Mouse (Mus musculus) limb, embryonic 14.5 days (tissue): Measurements from ENCODE around the gene Sh2b2. TPM values are rescaled to one million over a fixed set of nuclear protein-coding genes. Genes with fewer than 3 reads are reported as not detected.
"Not testable (repeated sequence)": the region's sequence is repeated elsewhere in the genome, so short reads cannot be mapped to it uniquely, and the experiment has no call there.

Experiments
- ATAC-seq: fragments of 200-750 bp; cut with Nextera tagmentation; 2 replicates; pipeline ENCODE4 v1.8.0; 2017; ENCODE audit warnings: low read depth, moderate number of reproducible peaks, moderate TSS enrichment; ENCODE audit not compliant: low FRiP score
- DNase-seq: peaks from one replicate; pipeline ENCODE4 v3.0.0-alpha.2; 2015; ENCODE audit warnings: low spot score
- H3K27ac ChIP-seq: fragments of 300-500 bp; sonication (generic); replicated peaks from 2 replicates; pipeline ENCODE4 v1.5.1; 2014; ENCODE audit warnings: low read depth, mild to moderate bottlenecking, low read length, moderate library complexity, mixed read lengths
- H3K27me3 ChIP-seq: fragments of 300-500 bp; sonication (generic); 2 replicates; pipeline ENCODE4 v1.6.1; 2014; ENCODE audit warnings: low read length, mixed read lengths; ENCODE audit not compliant: control insufficient read depth, insufficient read depth
- H3K36me3 ChIP-seq: fragments of 300-500 bp; sonication (generic); 2 replicates; pipeline ENCODE4 v1.6.1; 2014; ENCODE audit warnings: mild to moderate bottlenecking, low read length, moderate library complexity, mixed read lengths; ENCODE audit not compliant: control insufficient read depth, insufficient read depth
- H3K4me1 ChIP-seq: fragments of 300-500 bp; sonication (generic); 2 replicates; pipeline ENCODE4 v1.6.1; 2014; ENCODE audit warnings: antibody characterized with exemption, low read length, mixed read lengths; ENCODE audit not compliant: control insufficient read depth, insufficient read depth
- H3K4me2 ChIP-seq: fragments of 300-500 bp; sonication (generic); replicated peaks from 2 replicates; pipeline ENCODE4 v1.6.1; 2014; ENCODE audit warnings: low read depth, mild to moderate bottlenecking, low read length, moderate library complexity; ENCODE audit not compliant: severe bottlenecking
- H3K4me3 ChIP-seq: fragments of 300-500 bp; sonication (generic); replicated peaks from 2 replicates; pipeline ENCODE4 v1.5.1; 2014; ENCODE audit warnings: low read length
- H3K9ac ChIP-seq: fragments of 300-500 bp; sonication (generic); 2 replicates; pipeline ENCODE4 v1.6.1; 2014; ENCODE audit warnings: mild to moderate bottlenecking, low read depth, low read length, moderate library complexity; ENCODE audit not compliant: severe bottlenecking
- H3K9me3 ChIP-seq: fragments of 300-500 bp; sonication (generic); 2 replicates; pipeline ENCODE4 v1.6.1; 2016; ENCODE audit warnings: low read length; ENCODE audit not compliant: control insufficient read depth
- POLR2A ChIP-seq: fragments of 200-500 bp; IDR thresholded peaks from 2 replicates; pipeline ENCODE4 v1.8.0; 2012; ENCODE audit warnings: inconsistent platforms, mild to moderate bottlenecking, moderate library complexity, borderline replicate concordance; ENCODE audit not compliant: insufficient read depth, insufficient read length; ENCODE audit errors: extremely low read depth
- WGBS: fragments of 180-500 bp; shearing (Covaris S2); extraction: QIAGEN DNeasy Blood & Tissue Kit; methylation state at CpG from one replicate; pipeline ENCODE4 v1.1.7; 2014; 5-methylcytosine and 5-hydroxymethylcytosine counted together
- polyA plus RNA-seq, 2 experiments: library from polyadenylated mRNA; depleted of rRNA in 1 of 2; stranded (reverse) in 1 of 2; unstranded in 1 of 2; fragments of >200 nt; fragmentation: Nextera tagmentation in 1 of 2; extraction: Ambion mirVana in 1 of 2; gene quantifications; 2 replicates each; pipeline versions ENCODE4 v1.2.1 to v1.2.3; 2012 to 2014

Sh2b2 gene
- polyA plus RNA-seq, 2 experiments = 6.3 to 14.6 TPM

DNA sequence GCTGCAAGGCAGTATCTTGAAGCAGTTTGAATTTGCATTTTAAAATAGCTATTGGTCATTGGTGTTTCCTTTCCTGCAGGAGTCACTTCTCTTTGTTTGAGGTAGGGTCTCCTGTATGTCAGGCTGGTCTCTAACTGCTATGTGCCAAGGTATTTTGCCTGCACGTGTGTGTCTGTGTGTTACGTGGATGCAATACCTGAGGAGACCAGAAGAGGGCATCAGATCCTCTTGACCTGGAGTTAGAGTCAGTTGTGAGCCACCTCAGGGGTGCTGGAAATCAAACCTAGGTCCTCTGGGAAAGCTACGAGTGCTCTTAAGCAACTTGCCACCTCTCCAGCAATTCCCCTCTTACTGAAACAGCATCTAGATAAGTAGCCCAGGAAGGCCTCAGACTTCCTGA lies 31.1 kb downstream of the Sh2b2 start:
- ATAC-seq = no peak
- no peak for TF ChIP-seq POLR2A
- no peak for DNase-seq
- Histone ChIP-seq H3K9me3 (no peaks in the 10 kb centered on the region), H3K9ac (no peak overlapping the region), H3K36me3 (peaks cover 4% of the 10 kb centered on the region; the same call in 1 of the 2 replicates), H3K4me2 (no peak overlapping the region), H3K27ac (no peak overlapping the region), H3K4me3 (no peak overlapping the region), H3K27me3 (no peaks in the 10 kb centered on the region), H3K4me1 (no peaks in the 10 kb centered on the region)
- 94% methylated on average over 3 of the region's 3 CpGs for WGBS

DNA sequence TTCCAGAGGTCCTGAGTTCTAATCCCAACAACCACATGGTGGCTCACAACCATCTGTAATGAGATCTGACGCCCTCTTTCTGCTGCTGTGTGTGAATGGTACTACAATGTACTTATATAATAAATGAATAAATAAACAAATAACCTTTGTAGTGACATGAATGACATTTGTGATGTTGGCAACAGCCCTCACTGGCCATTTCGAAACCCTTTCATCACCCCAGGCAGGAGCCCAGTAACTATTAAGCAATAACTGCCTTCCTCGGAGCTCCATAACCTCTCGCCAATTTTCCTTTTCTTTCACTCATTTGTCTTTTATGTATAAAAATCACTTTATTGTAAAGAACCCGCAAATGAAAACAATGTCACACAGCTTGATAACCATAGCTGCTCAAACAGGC lies 32.6 kb downstream of the Sh2b2 start:
- H3K4me2 ChIP-seq = no peak overlapping the region
- no peak for TF ChIP-seq POLR2A
- peaks cover 3% of the 10 kb centered on the region; the same call in 1 of the 2 replicates for H3K36me3 ChIP-seq
- 79% methylated on average over 5 of the region's 5 CpGs for WGBS
- H3K4me3 ChIP-seq = no peak overlapping the region
- DNase-seq = no peak
- no peaks in the 10 kb centered on the region for H3K27me3 ChIP-seq
- H3K27ac ChIP-seq = no peak overlapping the region
- H3K9me3 ChIP-seq = no peaks in the 10 kb centered on the region
- no peaks in the 10 kb centered on the region for H3K4me1 ChIP-seq
- no peak for ATAC-seq
- H3K9ac ChIP-seq = no peak overlapping the region

GRCm38 (mm10) chr5:136212716-136213115 lies 33.6 kb downstream of the Sh2b2 start:
- H3K4me3 ChIP-seq = no peak overlapping the region
- H3K27ac ChIP-seq = no peak overlapping the region
- ATAC-seq (no peak), DNase-seq (no peak)
- no peaks in the 10 kb centered on the region for H3K36me3 ChIP-seq
- no peak overlapping the region for H3K9ac ChIP-seq
- no peaks in the 10 kb centered on the region for H3K27me3 ChIP-seq
- 86% methylated on average over 11 of the region's 11 CpGs for WGBS
- no peaks in the 10 kb centered on the region for H3K4me1 ChIP-seq
- H3K9me3 ChIP-seq = no peaks in the 10 kb centered on the region
- no peak overlapping the region for H3K4me2 ChIP-seq
- no peak for TF ChIP-seq POLR2A

DNA sequence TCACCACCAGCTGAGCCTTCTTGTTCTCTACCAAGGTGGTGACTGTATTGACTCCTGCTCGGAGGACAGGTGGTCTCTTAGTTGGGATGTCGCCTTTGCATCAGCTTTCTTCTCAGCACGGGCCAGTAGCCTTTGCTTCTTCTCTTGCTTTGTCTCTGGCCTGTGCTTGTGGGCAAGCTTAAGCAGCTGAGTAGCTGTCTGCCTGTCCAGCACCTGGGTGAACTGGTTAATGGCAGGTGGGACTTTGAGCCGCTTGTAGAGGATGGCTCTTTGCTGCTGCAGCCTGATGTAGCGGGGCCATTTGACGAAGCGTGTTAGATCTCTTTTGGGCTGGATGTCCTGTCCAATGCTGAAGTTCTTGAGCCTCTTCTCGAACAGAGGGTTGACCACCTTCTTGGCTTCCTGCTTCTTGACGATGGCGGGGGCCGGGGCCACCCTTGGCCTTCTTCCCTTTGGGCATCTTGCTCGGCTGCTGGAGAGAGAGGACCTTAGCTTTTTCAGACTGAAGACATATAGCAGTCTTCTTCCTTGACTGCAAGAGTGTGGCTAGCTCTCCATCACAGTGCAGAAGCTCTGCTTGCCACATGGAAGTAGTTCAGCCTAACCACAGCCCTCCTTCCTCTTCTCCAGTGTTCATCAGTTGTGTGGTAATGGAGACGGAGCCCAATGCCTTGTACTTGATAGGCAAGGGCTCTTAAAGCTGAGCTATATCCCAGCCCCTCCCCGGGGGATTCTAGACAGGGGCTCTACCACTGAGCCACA lies 34.8 kb downstream of the Sh2b2 start:
- 91% methylated on average over 14 of the region's 14 CpGs for WGBS
- not testable (repeated sequence) for H3K9ac ChIP-seq, ATAC-seq

GRCm38 (mm10) chr5:136210549-136210948 lies 35.8 kb downstream of the Sh2b2 start:
- no peak overlapping the region for H3K9ac ChIP-seq
- no peak overlapping the region for H3K4me2 ChIP-seq
- TF ChIP-seq POLR2A = no peak
- H3K27ac ChIP-seq = no peak overlapping the region
- no peaks in the 10 kb centered on the region for H3K27me3 ChIP-seq
- 64% methylated on average over 5 of the region's 5 CpGs for WGBS
- no peaks in the 10 kb centered on the region for H3K4me1 ChIP-seq
- DNase-seq = no peak
- no peaks in the 10 kb centered on the region for H3K9me3 ChIP-seq
- H3K4me3 ChIP-seq = no peak overlapping the region
- ATAC-seq = no peak
- no peaks in the 10 kb centered on the region for H3K36me3 ChIP-seq

More for the DNA sequence above, 34.8 kb downstream of the Sh2b2 start:
- not testable (repeated sequence) for DNase-seq, H3K4me3 ChIP-seq, H3K27ac ChIP-seq, H3K27me3 ChIP-seq, H3K9me3 ChIP-seq, H3K4me1 ChIP-seq, H3K4me2 ChIP-seq, H3K36me3 ChIP-seq
